Mouse (Mus musculus): Measurements from ENCODE around the gene Tenm2. TPM values are rescaled to one million over a fixed set of nuclear protein-coding genes. Genes with fewer than 3 reads are reported as not detected.

Gene Tenm2
- polyA plus RNA-seq, 1 experiment from 2014 or later: 77.0 TPM

GRCm38 (mm10) chr11:35962431-35962830 lies 1273.3 kb downstream of the Tenm2 start:
- 95% methylated on average over 2 of the region's 2 CpGs for WGBS
- ATAC-seq: no peak
- no peak overlapping the region for H3K27ac ChIP-seq (ENCODE audit: low read length)
- no peak overlapping the region for H3K4me3 ChIP-seq (ENCODE audit: low read depth, low read length)
- no peaks in the 10 kb centered on the region; the same call in 1 of the 2 replicates for H3K4me1 ChIP-seq (ENCODE audit: control insufficient read depth, insufficient read depth, low read length)
- no peak overlapping the region for H3K4me2 ChIP-seq (ENCODE audit: low read length)
- H3K9ac ChIP-seq (ENCODE audit: low read depth, low read length): no peak overlapping the region
- H3K9me3 ChIP-seq (replicated peaks; ENCODE audit: control insufficient read depth, low read length, poor library complexity, severe bottlenecking): no peaks in the 10 kb centered on the region
- no peaks in the 10 kb centered on the region for H3K27me3 ChIP-seq (ENCODE audit: control insufficient read depth, insufficient read depth, low read depth, low read length)
- no peaks in the 10 kb centered on the region for H3K36me3 ChIP-seq (ENCODE audit: control insufficient read depth, insufficient read depth, low read length)

GRCm38 (mm10) chr11:35959270-35959669 lies 1276.5 kb downstream of the Tenm2 start:
- Histone ChIP-seq H3K4me3 (ENCODE audit: low read depth, low read length) (no peak overlapping the region), H3K36me3 (ENCODE audit: control insufficient read depth, insufficient read depth, low read length) (no peaks in the 10 kb centered on the region), H3K27ac (ENCODE audit: low read length) (no peak overlapping the region), H3K9ac (ENCODE audit: low read depth, low read length) (no peak overlapping the region), H3K4me2 (ENCODE audit: low read length) (no peak overlapping the region), H3K9me3 (replicated peaks; ENCODE audit: control insufficient read depth, low read length, poor library complexity, severe bottlenecking) (no peaks in the 10 kb centered on the region), H3K4me1 (ENCODE audit: control insufficient read depth, insufficient read depth, low read length) (no peaks in the 10 kb centered on the region; the same call in 1 of the 2 replicates), H3K27me3 (ENCODE audit: control insufficient read depth, insufficient read depth, low read depth, low read length) (no peaks in the 10 kb centered on the region)
- WGBS: 91% methylated on average over 3 of the region's 3 CpGs
- ATAC-seq: no peak
